Mouse (Mus musculus) intestine, postnatal 0 days (tissue): ENCODE data around the gene Olfr172. TPM values are rescaled to one million over a fixed set of nuclear protein-coding genes. Genes with fewer than 3 reads are reported as not detected.

Source experiments
- ATAC-seq: fragments of 200-750 bp; cut with Nextera tagmentation; 2 replicates; pipeline ENCODE4 v1.8.0; 2017; ENCODE audit warnings: mild to moderate bottlenecking, moderate TSS enrichment, moderate library complexity
- H3K27ac ChIP-seq: fragments of 300-500 bp; sonication (generic); 2 replicates; pipeline ENCODE4 v1.5.1; 2014; ENCODE audit warnings: mild to moderate bottlenecking, low read depth, low read length, moderate library complexity
- H3K27me3 ChIP-seq: fragments of 300-500 bp; sonication (generic); replicated peaks from 2 replicates; pipeline ENCODE4 v1.6.1; 2014; ENCODE audit warnings: low read length, mixed read lengths; ENCODE audit not compliant: control insufficient read depth, insufficient read depth
- H3K36me3 ChIP-seq: fragments of 300-500 bp; sonication (generic); 2 replicates; pipeline ENCODE4 v1.6.1; 2014; ENCODE audit warnings: mild to moderate bottlenecking, moderate library complexity; ENCODE audit not compliant: control insufficient read depth, insufficient read depth
- H3K4me1 ChIP-seq: fragments of 300-500 bp; sonication (generic); replicated peaks from 2 replicates; pipeline ENCODE4 v1.6.1; 2014; ENCODE audit warnings: antibody characterized with exemption, low read length, mixed read lengths; ENCODE audit not compliant: control insufficient read depth, insufficient read depth
- H3K4me2 ChIP-seq: fragments of 300-500 bp; sonication (generic); replicated peaks from 2 replicates; pipeline ENCODE4 v1.6.1; 2014; ENCODE audit warnings: low read depth, mild to moderate bottlenecking, moderate library complexity
- H3K4me3 ChIP-seq: fragments of 300-500 bp; sonication (generic); 2 replicates; pipeline ENCODE4 v1.5.1; 2014; ENCODE audit warnings: low read depth, low read length
- H3K9ac ChIP-seq: fragments of 300-500 bp; sonication (generic); 2 replicates; pipeline ENCODE4 v1.6.1; 2014; ENCODE audit warnings: mild to moderate bottlenecking, low read depth, low read length
- H3K9me3 ChIP-seq: fragments of 300-500 bp; sonication (generic); 2 replicates; pipeline ENCODE4 v1.6.1; 2016; ENCODE audit warnings: mixed run types; ENCODE audit not compliant: control insufficient read depth
- CTCF ChIP-seq: sonication (generic); IDR thresholded peaks from 2 replicates; pipeline ENCODE4 v1.5.1; 2016; ENCODE audit warnings: low read depth, mild to moderate bottlenecking, control low read depth, antibody characterized with exemption, moderate library complexity
- WGBS: fragments of 180-500 bp; shearing (Covaris S2); extraction: QIAGEN DNeasy Blood & Tissue Kit; methylation state at CpG from one replicate; pipeline ENCODE4 v1.1.7; 2014; 5-methylcytosine and 5-hydroxymethylcytosine counted together
- polyA plus RNA-seq: library from polyadenylated mRNA; unstranded; fragments of >200 nt; fragmentation: Nextera tagmentation; extraction: Ambion mirVana; gene quantifications from 2 replicates; pipeline ENCODE4 v1.2.1, GENCODE M21; 2015

Olfr172 gene
- not detected in 2 replicates for polyA plus RNA-seq

- H3K27me3 ChIP-seq, result no peaks in the 10 kb centered on the region
- no peak for ATAC-seq
- no peaks in the 10 kb centered on the region for H3K9me3 ChIP-seq
- H3K9ac ChIP-seq, result no peak within 1 kb of the TSS
- H3K4me3 ChIP-seq, result no peak within 1 kb of the TSS
- no peaks in the 10 kb centered on the region for H3K36me3 ChIP-seq
- 84% methylated on average over 1 of the region's 1 CpGs for whole genome bisulfite sequencing
- H3K4me2 ChIP-seq, result no peak within 1 kb of the TSS
- H3K27ac ChIP-seq, result no peak within 1 kb of the TSS
- H3K4me1 ChIP-seq, result no peaks in the 10 kb centered on the region
- no peak for TF ChIP-seq CTCF
Measured at GRCm38 (mm10) chr16:58763076-58763475, at the start of gene Olfr172. Gene Olfr172, minus strand, starts transcription at chr16:58763176.

- TF ChIP-seq CTCF, result no peak
- ATAC-seq, result no peak
- Histone ChIP-seq H3K9ac (no peak within 1 kb of the TSS), H3K4me2 (no peak within 1 kb of the TSS), H3K27me3 (no peaks in the 10 kb centered on the region), H3K27ac (no peak within 1 kb of the TSS), H3K4me3 (no peak within 1 kb of the TSS), H3K4me1 (no peaks in the 10 kb centered on the region), H3K9me3 (no peaks in the 10 kb centered on the region), H3K36me3 (no peaks in the 10 kb centered on the region)
- 74% methylated on average over 2 of the region's 2 CpGs for WGBS
Measured at GRCm38 (mm10) chr16:58800168-58800567, 37.2 kb upstream of the Olfr172 start, which contains the start of gene Olfr173. Gene Olfr173, minus strand, starts transcription at chr16:58800268.

- TF ChIP-seq CTCF, result no peak
Measured at GRCm38 (mm10) chr16:58756191-58756590, 6.8 kb downstream of the Olfr172 start.

DNA sequence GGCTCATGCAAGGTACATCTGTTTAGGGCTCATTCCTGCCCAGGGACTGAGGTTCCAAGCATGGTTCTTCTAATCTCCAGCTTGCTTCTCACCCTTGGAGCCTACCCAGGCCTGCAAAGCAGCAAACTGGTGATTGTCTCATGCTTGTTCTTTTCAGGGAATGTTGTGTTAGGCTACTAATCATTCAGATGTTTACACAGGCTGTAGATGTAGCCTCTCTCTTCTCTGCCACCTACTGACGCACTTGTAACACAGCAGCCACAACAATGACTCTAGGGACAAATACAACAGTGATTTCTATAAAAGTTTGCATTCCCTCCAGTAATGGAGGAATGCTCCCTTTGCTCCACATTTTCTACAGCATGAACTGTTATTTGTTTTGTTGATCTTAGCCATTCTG lies 11.7 kb downstream of the Olfr172 start:
- Histone ChIP-seq H3K36me3 (no peaks in the 10 kb centered on the region), H3K9ac (no peak overlapping the region), H3K4me2 (no peak overlapping the region), H3K9me3 (no peaks in the 10 kb centered on the region), H3K27ac (no peak overlapping the region), H3K4me3 (no peak overlapping the region), H3K4me1 (no peaks in the 10 kb centered on the region), H3K27me3 (no peaks in the 10 kb centered on the region)
- WGBS, result 22% methylated on average over 1 of the region's 1 CpGs
- ATAC-seq, result no peak
- peak; percentile 79 for TF ChIP-seq CTCF

More at GRCm38 (mm10) chr16:58756191-58756590, 6.8 kb downstream of the Olfr172 start:
- Histone ChIP-seq H3K27ac (no peak overlapping the region), H3K4me3 (no peak overlapping the region), H3K9me3 (no peaks in the 10 kb centered on the region), H3K9ac (no peak overlapping the region), H3K4me2 (no peak overlapping the region), H3K4me1 (no peaks in the 10 kb centered on the region), H3K27me3 (no peaks in the 10 kb centered on the region), H3K36me3 (no peaks in the 10 kb centered on the region)
- ATAC-seq, result no peak

DNA sequence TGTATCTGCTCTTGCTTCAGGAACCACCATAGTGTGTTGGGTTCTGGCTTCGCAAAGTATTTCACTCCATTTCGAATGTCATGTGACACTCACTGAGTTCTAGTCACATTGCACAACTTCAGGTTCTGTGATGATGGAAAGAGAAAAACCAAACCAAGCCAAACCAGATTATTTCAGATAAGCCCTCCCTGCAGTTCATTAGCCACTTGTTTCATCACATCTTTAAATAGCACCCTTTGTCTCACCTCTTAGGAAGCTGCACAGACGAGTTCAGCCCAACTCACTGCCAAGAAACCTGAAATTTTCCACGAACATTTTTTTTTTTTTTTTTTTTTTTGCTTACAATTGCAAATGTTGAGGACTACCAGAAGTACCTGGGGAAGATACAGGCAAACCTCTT lies 16.3 kb downstream of the Olfr172 start:
- no peaks in the 10 kb centered on the region for H3K4me1 ChIP-seq
- no peaks in the 10 kb centered on the region for H3K27me3 ChIP-seq
- H3K9me3 ChIP-seq, result no peaks in the 10 kb centered on the region
- TF ChIP-seq CTCF, result no peak
- no peak for ATAC-seq
- no peaks in the 10 kb centered on the region for H3K36me3 ChIP-seq
- no peak overlapping the region for H3K4me3 ChIP-seq
- 68% methylated on average over 4 of the region's 4 CpGs for WGBS
- H3K9ac ChIP-seq, result no peak overlapping the region
- H3K4me2 ChIP-seq, result no peak overlapping the region
- H3K27ac ChIP-seq, result no peak overlapping the region

- no peak for TF ChIP-seq CTCF
- Histone ChIP-seq H3K9ac (no peak overlapping the region), H3K4me1 (no peaks in the 10 kb centered on the region), H3K27ac (no peak overlapping the region), H3K36me3 (no peaks in the 10 kb centered on the region), H3K27me3 (no peaks in the 10 kb centered on the region), H3K4me3 (no peak overlapping the region), H3K4me2 (no peak overlapping the region), H3K9me3 (no peaks in the 10 kb centered on the region)
- ATAC-seq, result no peak
- WGBS, result 92% methylated on average over 5 of the region's 5 CpGs
Measured at GRCm38 (mm10) chr16:58740751-58741150, 22.2 kb downstream of the Olfr172 start.

DNA sequence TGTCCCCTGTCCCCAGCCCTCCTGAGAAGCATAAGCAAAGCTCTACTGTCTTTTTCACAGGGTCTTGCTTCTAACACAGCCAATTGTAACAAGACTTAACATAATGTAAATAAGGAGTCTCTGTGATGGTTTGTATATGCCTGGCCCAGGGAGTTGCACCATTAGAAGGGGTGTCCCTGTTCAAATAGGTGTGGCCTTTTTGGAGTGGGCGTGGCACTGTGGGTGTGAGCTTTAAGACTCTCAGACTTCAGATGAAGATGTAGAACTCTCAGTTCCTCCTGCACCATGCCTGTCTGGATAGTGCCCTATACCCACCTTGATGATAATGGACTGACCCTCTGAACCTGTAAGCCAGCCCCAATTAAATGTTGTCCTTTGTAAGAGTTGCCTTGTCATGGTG lies 24.2 kb downstream of the Olfr172 start:
- WGBS, result 83% methylated on average over 1 of the region's 1 CpGs

More for the DNA sequence above, 24.2 kb downstream of the Olfr172 start:
- no peaks in the 10 kb centered on the region for H3K4me1 ChIP-seq
- no peak overlapping the region for H3K27ac ChIP-seq
- no peaks in the 10 kb centered on the region for H3K9me3 ChIP-seq
- ATAC-seq, result no peak
- no peak overlapping the region for H3K4me2 ChIP-seq
- H3K27me3 ChIP-seq, result no peaks in the 10 kb centered on the region
- no peak overlapping the region for H3K4me3 ChIP-seq
- H3K36me3 ChIP-seq, result peaks cover 6% of the 10 kb centered on the region; the same call in 1 of the 2 replicates
- TF ChIP-seq CTCF, result no peak
- no peak overlapping the region for H3K9ac ChIP-seq
